Mouse (Mus musculus) heart, embryonic 16.5 days (tissue): Measurements from ENCODE around the gene Cabp7. TPM values are rescaled to one million over a fixed set of nuclear protein-coding genes. Genes with fewer than 3 reads are reported as not detected.
A peak's percentile ranks its signal among the peaks of the same experiment; 100 is the strongest.
"Not testable (repeated sequence)": the region's sequence is repeated elsewhere in the genome, so short reads cannot be mapped to it uniquely, and the experiment has no call there.

Experiments used
- ATAC-seq: fragments of 200-750 bp; cut with Nextera tagmentation; replicated peaks from 2 replicates; pipeline ENCODE4 v1.8.0; 2017; ENCODE audit warnings: moderate number of reproducible peaks; ENCODE audit not compliant: insufficient read depth, low FRiP score; ENCODE audit errors: extremely low read depth
- H3K27ac ChIP-seq: fragments of 300-500 bp; sonication (generic); 2 replicates; pipeline ENCODE4 v1.5.1; 2014; ENCODE audit warnings: mild to moderate bottlenecking, low read length, control low read depth, moderate library complexity
- H3K27me3 ChIP-seq: fragments of 300-500 bp; sonication (generic); 2 replicates; pipeline ENCODE4 v1.6.1; 2014; ENCODE audit warnings: low read length, mixed read lengths; ENCODE audit not compliant: control insufficient read depth, insufficient read depth
- H3K36me3 ChIP-seq: fragments of 300-500 bp; sonication (generic); 2 replicates; pipeline ENCODE4 v1.6.1; 2014; ENCODE audit not compliant: control insufficient read depth, insufficient read depth
- H3K4me1 ChIP-seq: fragments of 300-500 bp; sonication (generic); 2 replicates; pipeline ENCODE4 v1.6.1; 2014; ENCODE audit warnings: low read length, mixed read lengths; ENCODE audit not compliant: control insufficient read depth, insufficient read depth
- H3K4me2 ChIP-seq: fragments of 300-500 bp; sonication (generic); 2 replicates; pipeline ENCODE4 v1.6.1; 2014; ENCODE audit warnings: low read depth, mild to moderate bottlenecking, control low read depth, low read length
- H3K4me3 ChIP-seq: fragments of 300-500 bp; sonication (generic); 2 replicates; pipeline ENCODE4 v1.5.1; 2014; ENCODE audit warnings: mild to moderate bottlenecking, control low read depth, low read length
- H3K9ac ChIP-seq: fragments of 300-500 bp; sonication (generic); 2 replicates; pipeline ENCODE4 v1.6.1; 2014; ENCODE audit warnings: low read length, control low read depth
- H3K9me3 ChIP-seq: fragments of 300-500 bp; sonication (generic); replicated peaks from 2 replicates; pipeline ENCODE4 v1.6.1; 2016; ENCODE audit warnings: low read length; ENCODE audit not compliant: control insufficient read depth
- WGBS: fragments of 180-500 bp; shearing (Covaris S2); extraction: QIAGEN DNeasy Blood & Tissue Kit; methylation state at CpG from one replicate; pipeline ENCODE4 v1.1.7; 2014; 5-methylcytosine and 5-hydroxymethylcytosine counted together
- polyA plus RNA-seq: library from polyadenylated mRNA; unstranded; fragments of >200 nt; fragmentation: Nextera tagmentation; extraction: Ambion mirVana; gene quantifications from 2 replicates; pipeline ENCODE4 v1.2.1, GENCODE M21; 2015

The Cabp7 gene
- polyA plus RNA-seq, 1 experiment from 2014 or later, result 0.14 TPM

- H3K4me2 ChIP-seq, result no peak overlapping the region
- peaks cover 5% of the 10 kb centered on the region for H3K36me3 ChIP-seq
- no peak overlapping the region for H3K27ac ChIP-seq
- H3K9me3 ChIP-seq, result no peaks in the 10 kb centered on the region
- peaks cover 7% of the 10 kb centered on the region for H3K4me1 ChIP-seq
- H3K9ac ChIP-seq, result no peak overlapping the region
- WGBS, result 52% methylated on average over 7 of the region's 7 CpGs
- H3K4me3 ChIP-seq, result no peak overlapping the region
- no peaks in the 10 kb centered on the region for H3K27me3 ChIP-seq
- ATAC-seq, result no peak
These were observed 25.5 kb downstream of the Cabp7 start for GRCm38 (mm10) chr11:4720900-4721580.

- Histone ChIP-seq H3K4me3 (no peak overlapping the region), H3K4me2 (no peak overlapping the region), H3K27ac (no peak overlapping the region), H3K4me1 (peaks cover 7% of the 10 kb centered on the region), H3K9me3 (no peaks in the 10 kb centered on the region), H3K9ac (no peak overlapping the region), H3K36me3 (peaks cover 5% of the 10 kb centered on the region), H3K27me3 (no peaks in the 10 kb centered on the region)
- ATAC-seq, result no peak
- 74% methylated on average over 11 of the region's 11 CpGs for WGBS
These were observed 26.2 kb downstream of the Cabp7 start for GRCm38 (mm10) chr11:4720393-4720792.

GRCm38 (mm10) chr11:4719961-4720360 is 26.6 kb downstream of the Cabp7 start:
- Histone ChIP-seq H3K4me3 (no peak overlapping the region), H3K27ac (no peak overlapping the region), H3K9me3 (no peaks in the 10 kb centered on the region), H3K27me3 (no peaks in the 10 kb centered on the region), H3K9ac (no peak overlapping the region), H3K36me3 (peaks cover 5% of the 10 kb centered on the region), H3K4me1 (peaks cover 7% of the 10 kb centered on the region), H3K4me2 (no peak overlapping the region)
- no peak for ATAC-seq
- WGBS, result 88% methylated on average over 9 of the region's 9 CpGs

- H3K4me3 ChIP-seq, result no peak overlapping the region
These were observed 28.0 kb downstream of the Cabp7 start for GRCm38 (mm10) chr11:4718548-4718947.

GRCm38 (mm10) chr11:4716530-4717236 is 29.9 kb downstream of the Cabp7 start:
- no peaks in the 10 kb centered on the region for H3K9me3 ChIP-seq
- no peaks in the 10 kb centered on the region for H3K27me3 ChIP-seq
- no peak overlapping the region for H3K9ac ChIP-seq
- 83% methylated on average over 5 of the region's 5 CpGs for WGBS
- no peaks in the 10 kb centered on the region for H3K36me3 ChIP-seq
- H3K27ac ChIP-seq, result no peak overlapping the region
- H3K4me1 ChIP-seq, result peaks cover 7% of the 10 kb centered on the region
- no peak overlapping the region for H3K4me2 ChIP-seq
- ATAC-seq, result no peak
- no peak overlapping the region for H3K4me3 ChIP-seq

More at GRCm38 (mm10) chr11:4718548-4718947, 28.0 kb downstream of the Cabp7 start:
- H3K9me3 ChIP-seq, result no peaks in the 10 kb centered on the region
- ATAC-seq, result no peak
- no peaks in the 10 kb centered on the region for H3K27me3 ChIP-seq
- peaks cover 3% of the 10 kb centered on the region; the same call in 1 of the 2 replicates for H3K36me3 ChIP-seq
- H3K4me1 ChIP-seq, result peaks cover 7% of the 10 kb centered on the region
- no peak overlapping the region for H3K9ac ChIP-seq
- no peak overlapping the region for H3K4me2 ChIP-seq
- WGBS, result 38% methylated on average over 5 of the region's 5 CpGs
- H3K27ac ChIP-seq, result peak overlapping the region; percentile 13; the same call in 1 of the 2 replicates

GRCm38 (mm10) chr11:4715596-4715995 is 31.0 kb downstream of the Cabp7 start:
- Histone ChIP-seq H3K9ac (no peak overlapping the region), H3K27ac (no peak overlapping the region), H3K4me1 (peaks cover 7% of the 10 kb centered on the region), H3K4me2 (no peak overlapping the region), H3K4me3 (no peak overlapping the region), H3K9me3 (no peaks in the 10 kb centered on the region), H3K36me3 (no peaks in the 10 kb centered on the region), H3K27me3 (no peaks in the 10 kb centered on the region)
- WGBS, result 70% methylated on average over 4 of the region's 4 CpGs
- no peak for ATAC-seq

GRCm38 (mm10) chr11:4714727-4715126 is 31.9 kb downstream of the Cabp7 start:
- WGBS, result 83% methylated on average over 4 of the region's 4 CpGs
- no peaks in the 10 kb centered on the region for H3K36me3 ChIP-seq

GRCm38 (mm10) chr11:4712822-4713221 is 33.8 kb downstream of the Cabp7 start:
- H3K27ac ChIP-seq, result no peak overlapping the region

More at GRCm38 (mm10) chr11:4714727-4715126, 31.9 kb downstream of the Cabp7 start:
- H3K9ac ChIP-seq, result no peak overlapping the region
- H3K27me3 ChIP-seq, result no peaks in the 10 kb centered on the region
- ATAC-seq, result no peak
- peaks cover 7% of the 10 kb centered on the region for H3K4me1 ChIP-seq
- H3K4me2 ChIP-seq, result no peak overlapping the region
- H3K27ac ChIP-seq, result no peak overlapping the region
- no peak overlapping the region for H3K4me3 ChIP-seq
- H3K9me3 ChIP-seq, result no peaks in the 10 kb centered on the region

GRCm38 (mm10) chr11:4710188-4710587 is 36.4 kb downstream of the Cabp7 start:
- H3K27ac ChIP-seq, H3K9ac ChIP-seq, H3K9me3 ChIP-seq, H3K36me3 ChIP-seq, H3K27me3 ChIP-seq, H3K4me1 ChIP-seq, H3K4me3 ChIP-seq, ATAC-seq, H3K4me2 ChIP-seq: not testable (repeated sequence)
- WGBS, result 79% methylated on average over 4 of the region's 4 CpGs

More at GRCm38 (mm10) chr11:4712822-4713221, 33.8 kb downstream of the Cabp7 start:
- H3K9ac ChIP-seq, result no peak overlapping the region
- no peaks in the 10 kb centered on the region for H3K36me3 ChIP-seq
- ATAC-seq, result no peak
- no peaks in the 10 kb centered on the region for H3K9me3 ChIP-seq
- H3K27me3 ChIP-seq, result no peaks in the 10 kb centered on the region
- H3K4me2 ChIP-seq, result no peak overlapping the region
- H3K4me1 ChIP-seq, result no peaks in the 10 kb centered on the region
- no peak overlapping the region for H3K4me3 ChIP-seq
